Mouse (Mus musculus) frontal cortex, postnatal 14 days (tissue): Measurements from ENCODE around the gene Cwc25.

Source experiments
- DNase-seq, 2 experiments: peaks; one replicate each; pipeline ENCODE4 v3.0.0; 2022; ENCODE audit warnings: low spot score in 2 of 2

Cwc25 gene

DNA sequence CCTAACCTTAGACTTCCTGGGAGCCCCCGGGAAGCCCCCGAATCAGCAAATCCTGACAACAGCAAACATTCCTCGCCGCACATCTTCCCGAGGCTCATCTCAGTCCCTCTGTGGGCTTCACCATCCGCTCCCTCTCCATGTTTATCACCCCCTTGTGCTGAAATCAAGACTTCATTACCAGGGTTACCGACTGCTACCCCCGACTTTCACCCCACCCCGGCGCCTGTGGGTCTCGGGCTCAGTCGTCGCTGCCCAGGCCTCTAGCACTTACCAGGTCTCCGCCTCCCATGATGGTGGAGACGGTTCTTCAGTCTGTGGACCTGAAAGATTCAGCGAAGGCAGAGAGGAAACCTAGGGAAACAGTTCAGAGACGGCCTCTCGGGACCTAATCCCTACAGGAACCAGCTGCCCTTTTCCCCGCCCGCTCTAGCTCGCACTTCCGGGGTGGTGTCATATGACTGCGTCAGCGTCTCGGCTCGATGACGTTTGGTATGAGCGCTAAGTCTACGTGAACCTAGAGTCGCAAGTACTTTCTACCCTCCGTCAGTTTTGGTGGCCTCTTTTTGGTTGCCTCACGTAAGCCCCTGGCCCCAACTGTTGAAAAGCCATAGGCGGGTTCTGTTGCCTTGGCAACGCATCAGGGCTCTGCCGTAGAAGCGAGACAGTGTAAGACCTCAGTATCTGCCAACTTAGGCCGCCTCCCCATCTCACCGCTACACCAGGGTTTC, at the start of gene Cwc25:
Cwc25 (minus strand) TSS at position 403 of the 728 bp plus-strand sequence.
- peak; percentile 93 for DNase-seq

DNA sequence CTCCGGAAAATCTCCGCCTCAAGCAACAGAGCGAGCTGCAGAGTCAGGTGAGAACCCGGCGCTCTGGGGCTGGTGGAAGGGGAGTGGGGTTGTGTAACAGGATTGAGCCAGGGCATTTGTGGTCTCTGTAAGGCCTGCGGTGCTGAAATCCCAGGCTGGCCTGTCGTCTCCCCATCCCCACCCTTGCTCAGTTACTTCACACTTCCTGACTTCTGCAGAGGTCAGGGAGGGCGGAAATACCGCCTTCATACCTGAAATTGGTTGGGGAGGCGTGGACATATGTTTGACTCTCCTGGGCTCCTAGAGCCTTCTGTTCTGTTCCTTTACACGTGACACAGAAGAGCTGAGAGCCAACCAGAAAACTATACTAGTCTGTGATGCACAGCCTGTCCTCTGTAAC, 49.4 kb upstream of the Cwc25 start:
- DNase-seq = no peak

DNA sequence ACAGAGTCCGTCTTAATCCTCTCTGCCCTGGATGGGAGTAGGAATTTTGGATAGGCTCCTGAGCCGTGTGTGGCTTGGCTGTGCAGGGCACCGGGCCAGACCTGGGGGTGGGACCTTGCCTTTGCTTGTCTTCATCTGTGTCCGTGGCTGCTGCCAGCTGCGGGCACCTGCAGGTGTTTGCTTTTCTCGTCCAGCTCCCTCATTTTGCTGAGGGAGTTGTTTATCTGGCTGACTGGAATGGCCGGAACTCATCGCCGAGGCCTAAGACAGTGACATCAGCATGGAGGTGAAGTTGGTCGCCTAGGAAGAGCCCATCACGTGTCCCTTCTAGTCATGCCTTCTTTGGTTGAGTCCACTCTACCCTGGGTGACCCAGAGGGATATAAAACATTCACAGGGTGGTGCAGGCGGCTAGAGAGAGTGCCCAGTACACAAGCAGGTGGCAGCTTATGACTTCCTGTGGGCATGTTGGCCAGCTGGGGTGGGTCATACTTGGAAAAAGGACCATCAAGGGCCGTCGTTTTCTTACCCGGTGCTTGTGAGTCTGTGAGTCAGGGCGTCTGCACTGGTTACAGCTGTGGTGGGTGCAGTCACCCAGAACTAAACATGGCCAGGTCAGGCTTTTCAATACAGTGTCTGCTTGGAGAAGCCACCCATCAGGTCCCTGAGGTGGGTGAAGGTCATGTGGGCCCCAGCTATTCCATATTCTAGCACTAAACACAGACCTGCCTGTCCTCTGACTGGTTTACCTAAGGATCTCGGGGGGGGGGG, 47.6 kb upstream of the Cwc25 start:
- DNase-seq = no peak

DNA sequence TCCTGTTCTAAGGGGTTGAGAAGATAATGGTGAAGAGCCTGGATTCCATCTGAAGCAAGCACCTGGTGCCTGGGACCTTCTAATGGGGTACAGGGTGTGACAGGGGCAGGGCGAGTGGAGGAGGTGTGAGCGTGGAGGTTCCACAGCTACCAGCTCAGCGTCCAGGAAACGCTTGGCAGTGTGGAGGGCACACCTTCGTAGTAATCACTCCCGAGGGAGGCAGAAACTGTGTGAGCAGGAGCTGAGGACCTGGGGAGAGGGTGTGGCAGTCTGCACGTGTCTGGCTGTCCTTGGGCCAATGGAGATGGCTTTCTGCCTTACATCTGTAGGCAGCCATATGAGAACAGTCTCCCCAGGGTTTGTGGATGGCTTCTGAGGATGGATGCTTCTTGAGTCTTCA, 46.7 kb upstream of the Cwc25 start:
- DNase-seq = no peak

DNA sequence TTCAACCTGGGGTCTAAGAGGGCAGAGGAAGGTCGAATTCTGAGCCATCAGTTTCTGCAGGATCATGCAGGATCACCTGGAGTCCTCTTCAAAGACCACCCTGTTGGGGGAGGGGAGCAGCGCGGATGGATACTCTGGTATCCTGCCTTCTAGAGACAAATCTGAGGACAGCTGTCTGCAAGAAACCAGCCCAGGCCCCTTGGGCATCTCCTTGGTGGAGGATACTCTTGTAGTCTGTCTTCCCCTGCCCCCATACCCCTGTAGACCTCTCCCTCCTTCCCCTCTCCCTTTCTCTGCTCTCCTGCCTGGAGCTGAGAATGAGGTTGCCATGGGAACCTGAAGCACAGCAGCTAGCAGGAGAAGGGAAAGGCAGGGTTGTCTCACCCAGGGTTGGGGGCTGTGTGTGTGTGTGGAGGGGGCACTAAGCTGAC, 46.1 kb upstream of the Cwc25 start:
- DNase-seq = no peak

- no peak for DNase-seq
Observed at GRCm38 (mm10) chr11:97811569-97812362, 45.4 kb upstream of the Cwc25 start.

DNA sequence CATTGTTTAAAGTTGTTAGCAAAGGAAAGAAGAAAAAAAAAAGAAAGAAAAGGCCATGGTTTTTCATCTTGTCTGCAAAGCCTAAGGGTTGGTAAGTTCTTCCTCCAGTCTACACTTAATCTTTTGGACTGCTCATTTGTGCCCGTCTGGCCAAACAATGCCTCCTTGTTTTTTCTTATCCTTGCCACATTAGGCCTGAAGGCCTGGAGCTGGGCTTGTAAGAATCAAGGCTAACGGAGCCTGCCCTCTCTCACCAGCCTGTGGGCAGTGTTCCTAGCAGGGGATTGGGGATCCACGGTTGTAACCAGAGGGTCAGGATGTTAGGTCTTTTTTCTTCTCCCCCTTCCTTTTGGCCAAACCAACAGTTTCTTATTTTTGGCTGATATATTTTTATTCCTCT, 44.6 kb upstream of the Cwc25 start:
- DNase-seq = no peak

GRCm38 (mm10) chr11:97810356-97810755, 44.0 kb upstream of the Cwc25 start:
- DNase-seq = no peak

DNA sequence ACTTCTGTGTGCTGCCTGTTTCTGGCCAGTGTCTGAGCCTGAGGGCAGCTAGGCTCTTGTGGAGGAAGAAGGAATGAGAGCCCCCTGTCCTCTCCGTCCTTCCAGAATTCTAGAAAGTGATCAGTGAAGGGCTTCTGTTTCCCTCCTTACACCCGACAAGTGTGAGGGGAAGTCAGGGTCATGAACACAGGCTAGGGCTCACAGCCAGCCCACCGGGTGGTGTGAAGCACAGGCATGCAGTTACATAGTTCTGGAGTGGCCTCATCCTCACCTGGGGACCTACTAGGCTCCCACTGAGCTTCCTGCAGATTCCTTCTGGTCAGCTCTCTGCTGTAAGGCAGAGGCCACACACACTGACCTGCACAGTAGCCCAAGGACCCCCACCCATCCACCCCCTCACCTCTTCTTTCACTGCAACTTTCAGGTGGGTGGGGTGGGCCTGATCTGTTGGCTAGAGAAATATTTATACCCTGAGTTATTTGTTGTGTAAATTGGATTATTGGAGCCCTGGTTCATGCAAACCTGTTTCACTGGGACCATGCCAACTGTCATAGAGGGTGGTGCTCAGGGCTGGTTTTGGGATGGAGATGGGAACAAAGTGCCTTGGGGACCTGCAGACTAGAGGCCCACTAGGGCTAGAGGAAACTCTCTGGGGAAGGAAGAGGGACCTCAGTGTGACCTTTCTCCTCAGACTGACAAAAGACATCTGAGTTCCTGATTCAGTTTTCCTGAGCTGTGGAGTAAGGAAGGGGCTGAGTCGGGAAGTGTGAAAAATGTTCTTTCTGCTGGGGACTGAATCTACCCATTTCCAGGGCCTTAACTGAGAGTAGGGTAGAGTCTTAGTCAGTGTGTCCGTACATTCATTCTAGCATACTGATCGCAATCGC, 43.1 kb upstream of the Cwc25 start:
- DNase-seq = no peak

DNA sequence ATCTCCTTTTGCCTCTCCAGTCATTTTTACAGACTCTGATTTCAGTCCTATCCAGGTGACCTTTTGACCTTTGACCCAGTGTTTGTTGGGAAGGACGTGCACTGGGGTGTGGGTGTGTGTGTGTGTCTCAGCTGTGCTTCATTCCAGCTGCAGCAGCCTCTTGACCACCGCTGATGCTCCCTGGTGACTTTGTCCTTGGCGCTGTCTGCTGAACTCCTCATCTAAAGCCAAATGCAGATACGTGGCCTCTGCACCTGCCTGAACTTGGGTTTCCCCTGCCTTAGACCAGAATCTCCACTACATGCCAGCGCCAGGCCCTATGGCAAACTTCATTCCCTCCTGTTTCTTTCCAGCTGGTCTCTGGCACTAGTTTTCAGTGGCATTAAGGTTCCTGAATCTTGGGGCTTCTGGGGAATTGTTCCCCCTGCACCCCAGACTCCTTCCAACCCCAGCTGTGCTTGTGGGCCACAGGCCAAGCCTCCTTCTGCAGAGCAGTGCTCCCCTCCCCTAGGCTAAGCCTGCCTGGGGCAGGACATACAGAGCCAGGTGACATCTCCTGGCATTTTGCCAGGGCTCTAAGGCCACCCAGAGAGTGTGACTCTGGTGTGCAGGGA, 42.4 kb upstream of the Cwc25 start:
- no peak for DNase-seq

GRCm38 (mm10) chr11:97808093-97808492, 41.7 kb upstream of the Cwc25 start:
- DNase-seq = no peak

- DNase-seq = no peak
Observed at GRCm38 (mm10) chr11:97807626-97808025, 41.3 kb upstream of the Cwc25 start.

DNA sequence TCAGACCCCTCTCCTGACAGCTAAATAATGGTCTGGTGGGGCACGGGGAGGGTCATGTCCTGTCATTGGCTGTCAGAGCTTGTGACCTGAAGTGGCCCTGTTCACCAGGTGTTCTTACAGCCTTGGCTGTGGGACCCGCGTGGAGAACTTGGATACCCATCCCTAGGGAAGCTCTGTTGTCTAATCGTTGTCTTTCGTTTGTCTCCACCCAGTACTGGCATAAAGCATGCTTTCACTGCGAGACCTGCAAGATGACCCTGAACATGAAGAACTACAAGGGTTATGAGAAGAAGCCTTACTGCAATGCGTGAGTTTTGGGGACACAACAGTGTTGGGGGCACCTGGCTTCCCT, 40.2 kb upstream of the Cwc25 start:
- no peak for DNase-seq

GRCm38 (mm10) chr11:97805662-97806612, 39.6 kb upstream of the Cwc25 start:
- no peak for DNase-seq

- no peak for DNase-seq
Observed at GRCm38 (mm10) chr11:97804841-97805661, 38.7 kb upstream of the Cwc25 start.

GRCm38 (mm10) chr11:97803847-97804246, 37.5 kb upstream of the Cwc25 start:
- no peak for DNase-seq

- DNase-seq = no peak
Observed at GRCm38 (mm10) chr11:97802495-97802894, 36.1 kb upstream of the Cwc25 start.

- no peak for DNase-seq
Observed at GRCm38 (mm10) chr11:97802194-97802470, 35.8 kb upstream of the Cwc25 start.
